Mouse (Mus musculus): ENCODE results near the gene Fam174b. TPM values are rescaled to one million over a fixed set of nuclear protein-coding genes. Genes with fewer than 3 reads are reported as not detected.

The Fam174b gene
- total and polyA plus RNA-seq, 3 experiments = not detected

DNA sequence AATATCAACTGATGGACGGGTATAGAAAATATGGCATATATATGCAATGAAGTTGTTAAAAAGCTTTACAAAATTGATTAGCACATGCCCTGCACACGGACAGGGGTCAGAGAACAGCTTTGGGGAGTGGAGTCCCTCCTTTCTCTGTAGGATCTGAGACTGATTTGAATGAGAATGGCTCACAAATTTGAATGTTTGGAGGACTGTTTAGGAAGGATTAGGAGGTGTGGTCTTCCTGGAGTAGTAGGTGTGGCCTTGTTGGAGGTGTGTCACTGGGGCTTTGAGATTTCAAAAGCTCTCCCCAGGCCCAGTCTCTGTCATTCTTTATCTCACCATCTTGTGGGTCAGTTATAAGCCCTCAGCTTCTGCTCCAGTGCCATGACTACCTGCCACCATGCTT, 4.1 kb upstream of the Fam174b start:
- TF ChIP-seq ZNF384 (IDR thresholded peaks at IDR 0.05; ENCODE audit: low read depth, low read length) = no peak
- TF ChIP-seq TBP (conservative IDR thresholded peaks at IDR 0.05; ENCODE audit: low read depth, low read length) = no peak
- no peak for TF ChIP-seq RAD21 (IDR thresholded peaks at IDR 0.05; ENCODE audit: low read depth, low read length)
- TF ChIP-seq POLR2AphosphoS2 (IDR thresholded peaks at IDR 0.05; ENCODE audit: low read depth, low read length) = no peak
- no peak for TF ChIP-seq USF1 (IDR thresholded peaks at IDR 0.05; ENCODE audit: low read depth, low read length)
- in situ Hi-C loops (cut with MboI; ENCODE audit: low pct_ligation_motif_present, low pct_unique_long_range_greater_than_20kb, low sequenced_read_pairs) (no loop called here), dilution Hi-C loops (cut with MboI; ENCODE audit: extremely low pct_ligation_motif_present, extremely low pct_unique_long_range_greater_than_20kb, low sequenced_read_pairs) (no loop called here)
- Histone ChIP-seq H3K27ac (ENCODE audit: insufficient read depth, low read depth) (no peak overlapping the region), H3K9ac (ENCODE audit: insufficient read depth, low read depth) (no peak overlapping the region), H3K4me3 (replicated peaks in 1 of 3; ENCODE audit: low read depth in 2 of 3, low read length in 2 of 3, poor library complexity in 1 of 3) (no peak overlapping the region), H3K27me3 (replicated peaks) (peaks cover 38% of the 10 kb centered on the region), H3K79me2 (replicated peaks; ENCODE audit: control insufficient read depth, extremely low read depth, insufficient read depth, poor library complexity, severe bottlenecking) (no peaks in the 10 kb centered on the region), H3K4me1 (ENCODE audit: control insufficient read depth in 1 of 2, insufficient read depth in 2 of 2) (peaks cover 0 to 3% of the 10 kb centered on the region in 2 experiments; a peak in 2 of 4 replicates), H3K36me3 (replicated peaks in 1 of 2; ENCODE audit: control insufficient read depth in 1 of 2, insufficient read depth in 1 of 2, low read length in 1 of 2) (no peaks in the 10 kb centered on the region), H3K9me3 (replicated peaks; ENCODE audit: low read length) (peaks cover 19% of the 10 kb centered on the region), H3K4me2 (ENCODE audit: insufficient read depth, low read depth, poor library complexity, severe bottlenecking) (no peak overlapping the region)
- DNase-seq (ENCODE audit: extremely low read depth) = no peak

DNA sequence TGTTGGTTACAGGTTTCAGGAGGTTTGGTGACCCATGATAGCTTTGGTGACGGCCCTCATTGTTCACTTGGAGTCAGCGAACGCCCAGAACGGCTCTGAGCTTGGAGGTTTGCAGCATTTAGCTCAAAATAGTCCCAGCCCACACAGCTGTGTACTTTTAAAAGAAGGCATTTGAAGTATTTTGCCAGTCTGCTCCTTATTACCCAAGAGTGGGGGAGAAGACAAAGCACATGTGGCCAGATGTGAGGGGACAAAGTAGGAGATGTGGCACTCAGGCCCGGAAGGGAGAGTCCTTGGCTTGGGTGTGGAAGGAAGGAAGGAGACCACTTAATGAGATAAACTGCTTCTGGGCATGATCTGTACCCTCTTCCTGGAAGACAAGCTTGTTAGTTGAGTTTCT, 1.3 kb downstream of the Fam174b start:
- in situ Hi-C loops (cut with MboI; ENCODE audit: low pct_ligation_motif_present, low pct_unique_long_range_greater_than_20kb, low sequenced_read_pairs) (no loop called here), dilution Hi-C loops (cut with MboI; ENCODE audit: extremely low pct_ligation_motif_present, extremely low pct_unique_long_range_greater_than_20kb, low sequenced_read_pairs) (no loop called here)
- DNase-seq (ENCODE audit: extremely low read depth) = no peak
- Histone ChIP-seq H3K9me3 (replicated peaks; ENCODE audit: low read length) (peaks cover 4% of the 10 kb centered on the region), H3K4me1 (ENCODE audit: control insufficient read depth in 1 of 2, insufficient read depth in 2 of 2) (peaks cover 0 to 3% of the 10 kb centered on the region in 2 experiments; a peak in 2 of 4 replicates), H3K4me2 (ENCODE audit: insufficient read depth, low read depth, poor library complexity, severe bottlenecking) (no peak overlapping the region), H3K79me2 (replicated peaks; ENCODE audit: control insufficient read depth, extremely low read depth, insufficient read depth, poor library complexity, severe bottlenecking) (no peaks in the 10 kb centered on the region), H3K36me3 (replicated peaks in 1 of 2; ENCODE audit: control insufficient read depth in 1 of 2, insufficient read depth in 1 of 2, low read length in 1 of 2) (no peaks in the 10 kb centered on the region), H3K27ac (ENCODE audit: insufficient read depth, low read depth) (no peak overlapping the region), H3K9ac (ENCODE audit: insufficient read depth, low read depth) (no peak overlapping the region), H3K4me3 (replicated peaks in 1 of 3; ENCODE audit: low read depth in 2 of 3, low read length in 2 of 3, poor library complexity in 1 of 3) (no peak overlapping the region), H3K27me3 (replicated peaks) (peaks cover 53% of the 10 kb centered on the region)
- TF ChIP-seq ZC3H11A (IDR thresholded peaks at IDR 0.05; ENCODE audit: low read depth, low read length) = no peak
- TF ChIP-seq E2F4 (IDR thresholded peaks at IDR 0.05; ENCODE audit: insufficient replicate concordance, low read depth, low read length) = no peak

DNA sequence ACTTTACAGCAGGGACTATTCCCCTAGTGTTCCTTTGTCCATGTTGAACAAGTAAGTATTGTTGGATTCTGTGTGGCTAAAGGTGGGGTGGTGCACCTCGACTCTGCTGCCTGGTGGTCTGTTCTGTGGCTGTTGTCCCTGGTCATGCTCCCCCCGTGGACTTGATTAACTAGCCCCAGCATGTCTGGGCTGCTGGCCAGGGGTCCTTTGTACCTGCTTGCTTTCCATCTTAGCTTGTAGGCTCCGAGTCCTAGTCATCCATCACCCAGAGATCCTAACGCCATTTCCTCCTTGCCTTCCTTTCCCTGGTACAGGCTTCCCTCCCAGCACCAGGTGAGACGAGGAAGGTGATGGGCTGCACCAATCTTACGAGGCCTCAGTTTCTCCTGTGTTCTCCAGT, 1.7 kb downstream of the Fam174b start:
- no peak for DNase-seq (ENCODE audit: extremely low read depth)
- Histone ChIP-seq H3K9ac (ENCODE audit: insufficient read depth, low read depth) (no peak overlapping the region), H3K4me3 (replicated peaks in 1 of 3; ENCODE audit: low read depth in 2 of 3, low read length in 2 of 3, poor library complexity in 1 of 3) (no peak overlapping the region), H3K4me2 (ENCODE audit: insufficient read depth, low read depth, poor library complexity, severe bottlenecking) (no peak overlapping the region), H3K36me3 (replicated peaks in 1 of 2; ENCODE audit: control insufficient read depth in 1 of 2, insufficient read depth in 1 of 2, low read length in 1 of 2) (no peaks in the 10 kb centered on the region), H3K27ac (ENCODE audit: insufficient read depth, low read depth) (no peak overlapping the region), H3K9me3 (replicated peaks; ENCODE audit: low read length) (peaks cover 4% of the 10 kb centered on the region), H3K27me3 (replicated peaks) (peaks cover 53% of the 10 kb centered on the region), H3K79me2 (replicated peaks; ENCODE audit: control insufficient read depth, extremely low read depth, insufficient read depth, poor library complexity, severe bottlenecking) (no peaks in the 10 kb centered on the region), H3K4me1 (ENCODE audit: control insufficient read depth in 1 of 2, insufficient read depth in 2 of 2) (peaks cover 0 to 3% of the 10 kb centered on the region in 2 experiments; a peak in 2 of 4 replicates)
- dilution Hi-C loops (cut with MboI; ENCODE audit: extremely low pct_ligation_motif_present, extremely low pct_unique_long_range_greater_than_20kb, low sequenced_read_pairs) = no loop called here
- in situ Hi-C loops (cut with MboI; ENCODE audit: low pct_ligation_motif_present, low pct_unique_long_range_greater_than_20kb, low sequenced_read_pairs) = no loop called here
- TF ChIP-seq ZNF384 (IDR thresholded peaks at IDR 0.05; ENCODE audit: low read depth, low read length) (no peak), ZC3H11A (IDR thresholded peaks at IDR 0.05; ENCODE audit: low read depth, low read length) (no peak), ETS1 (conservative IDR thresholded peaks at IDR 0.05; ENCODE audit: low read depth, low read length) (no peak), CHD2 (IDR thresholded peaks at IDR 0.05; ENCODE audit: low read length) (no peak)

Data from CH12.LX (cell line).